Mouse (Mus musculus) pancreas, adult 10 weeks (tissue): ENCODE data around the gene Elk1. TPM values are rescaled to one million over a fixed set of nuclear protein-coding genes. Genes with fewer than 3 reads are reported as not detected.

Experiments
- polyA plus RNA-seq: library from polyadenylated mRNA; stranded (reverse); fragments of 350-450 nt; fragmentation: Illumina TruSeq; extraction: RNeasy Lipid Tissue Mini Kit (QIAGEN cat#74804); gene quantifications from one replicate; pipeline ENCODE4 v1.2.3, GENCODE M21; 2015; ENCODE audit warnings: low read depth, low replicate concordance; ENCODE audit not compliant: insufficient read depth

Elk1 gene
- 2.1 TPM for polyA plus RNA-seq

GRCm38 (mm10) chrX:20950191-20950880 lies at the start of gene Elk1:
Gene Elk1 (minus strand): TSS chrX:20950608.

GRCm38 (mm10) chrX:20961477-20962378 lies 11.3 kb upstream of the Elk1 start, which contains the start of gene Uxt:
Gene Uxt (minus strand): TSS chrX:20962017.

GRCm38 (mm10) chrX:20931364-20931763 lies 19.0 kb downstream of the Elk1 start, which contains the start of gene Cfp:
Gene Cfp (minus strand): TSS chrX:20931555.

GRCm38 (mm10) chrX:20920844-20921364 lies 29.5 kb downstream of the Elk1 start, which contains the start of gene Syn1:
Gene Syn1 (minus strand): TSS chrX:20921004.

Other genes with a start within 250 kb of the Elk1 start
- gene Usp11, start 246.7 kb downstream of the Elk1 start, polyA plus RNA-seq, result 2.5 TPM
- gene Araf, start 152.8 kb downstream of the Elk1 start, polyA plus RNA-seq, result 47.0 TPM
- gene Timp1, start 80.4 kb downstream of the Elk1 start, polyA plus RNA-seq, result 1.4 TPM
- gene Syn1, start 29.6 kb downstream of the Elk1 start, polyA plus RNA-seq, result 1.3 TPM
- gene Cfp, start 19.1 kb downstream of the Elk1 start, polyA plus RNA-seq, result 13.7 TPM
- gene Uxt, start 11.4 kb upstream of the Elk1 start, polyA plus RNA-seq, result 6.8 TPM
- gene Zfp182, start 111.7 kb upstream of the Elk1 start, polyA plus RNA-seq, result 3.5 TPM
- gene Spaca5, start 117.8 kb upstream of the Elk1 start, polyA plus RNA-seq, result not detected
- 0.28 TPM for gene Zfp300, start 138.9 kb upstream of the Elk1 start, polyA plus RNA-seq
- not detected for gene Ssxa1, start 165.2 kb upstream of the Elk1 start, polyA plus RNA-seq
- not detected for gene Gm21876, start 225.0 kb upstream of the Elk1 start, polyA plus RNA-seq